Mouse (Mus musculus) left cerebral cortex, adult 11 months (tissue): Measurements from ENCODE around the gene Pyurf.

ENCODE experiments used
- DNase-seq: peaks from one replicate; pipeline ENCODE4 v3.0.0; 2022; ENCODE audit warnings: low spot score

The Pyurf gene

DNA sequence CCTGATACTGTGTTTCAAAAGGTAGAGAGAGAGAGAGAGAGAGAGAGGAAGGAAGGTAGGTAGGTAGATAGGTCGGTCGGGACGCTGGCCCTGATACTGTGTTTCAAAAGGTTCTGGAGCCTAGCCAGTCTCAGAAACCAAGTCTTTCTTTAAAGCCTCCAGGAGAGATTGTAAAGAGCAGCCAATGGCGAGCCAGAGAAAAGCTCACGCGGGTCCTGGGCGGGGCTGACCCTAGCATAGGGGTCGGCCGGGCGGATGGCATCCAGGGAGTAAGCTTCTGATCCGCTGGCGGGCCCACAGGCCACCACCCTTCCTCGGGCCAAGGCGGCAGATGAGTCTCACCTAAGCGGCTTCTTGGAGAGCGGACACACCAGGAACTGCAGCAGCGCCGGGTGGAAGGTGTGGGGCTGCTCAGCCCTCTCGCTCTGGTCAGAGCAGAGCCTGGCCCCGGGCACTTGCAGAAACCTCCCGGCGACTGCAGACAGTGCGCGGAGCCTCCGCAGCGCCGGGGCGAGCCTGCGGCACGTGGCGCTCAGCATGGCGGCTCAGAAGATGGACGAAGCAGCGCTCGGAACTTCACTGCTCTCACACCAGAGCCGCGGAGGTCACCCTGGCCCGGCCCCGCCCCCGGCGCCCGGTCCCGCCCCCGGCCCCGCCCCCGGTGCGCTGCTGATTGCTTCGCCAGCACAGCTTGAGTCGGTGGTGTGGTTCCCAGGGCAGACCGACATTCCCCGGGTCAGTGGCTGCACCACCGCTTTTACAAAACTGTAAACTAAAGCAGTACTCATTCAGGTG, at the start of gene Pyurf:
Gene Pyurf (minus strand): TSS at position 612 of the 795 bp plus-strand sequence.
- DNase-seq: peak; percentile 80

GRCm38 (mm10) chr6:57721347-57721746, 29.5 kb upstream of the Pyurf start:
- no peak for DNase-seq

- no peak for DNase-seq
These were observed 19.8 kb upstream of the Pyurf start for GRCm38 (mm10) chr6:57711726-57712125.

GRCm38 (mm10) chr6:57706721-57707120, 14.8 kb upstream of the Pyurf start:
- no peak for DNase-seq

GRCm38 (mm10) chr6:57703703-57704102, 11.8 kb upstream of the Pyurf start:
- DNase-seq: no peak

DNA sequence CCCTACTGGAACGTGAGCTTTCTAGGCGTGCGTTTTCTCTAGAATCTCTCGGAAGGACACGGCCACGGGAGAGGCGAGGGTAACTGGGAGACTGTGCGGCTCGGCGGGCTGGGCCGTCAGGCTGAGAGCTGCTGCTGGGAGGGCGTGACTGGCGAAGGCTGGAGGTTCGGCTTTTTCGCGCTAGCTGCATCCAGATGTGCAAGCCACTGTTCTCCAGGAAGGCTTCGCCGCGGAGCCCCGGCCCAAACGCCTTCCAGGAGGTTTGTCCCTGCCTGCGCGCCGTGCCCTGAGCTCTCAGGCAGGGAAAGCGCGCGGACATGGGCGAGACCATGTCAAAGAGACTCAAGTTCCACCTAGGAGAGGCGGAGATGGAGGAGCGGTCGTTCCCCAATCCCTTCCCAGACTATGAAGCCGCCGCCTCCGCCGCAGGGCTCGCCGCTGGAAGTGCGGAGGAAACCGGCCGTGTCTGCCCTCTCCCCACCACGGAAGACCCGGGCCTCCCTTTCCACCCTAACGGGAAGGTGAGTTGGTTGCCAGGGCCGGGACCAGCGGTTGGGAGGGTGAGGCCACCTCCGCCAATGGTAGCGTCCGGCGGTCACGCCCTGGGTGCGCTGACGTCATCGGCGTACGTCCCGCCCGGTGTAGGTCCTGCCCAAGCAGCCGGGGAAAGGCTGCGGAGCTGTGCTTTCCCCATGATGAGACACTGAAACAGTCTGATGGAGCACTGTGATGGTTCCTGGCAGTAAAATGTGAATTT, 11.0 kb upstream of the Pyurf start:
- DNase-seq: peak; percentile 93

DNA sequence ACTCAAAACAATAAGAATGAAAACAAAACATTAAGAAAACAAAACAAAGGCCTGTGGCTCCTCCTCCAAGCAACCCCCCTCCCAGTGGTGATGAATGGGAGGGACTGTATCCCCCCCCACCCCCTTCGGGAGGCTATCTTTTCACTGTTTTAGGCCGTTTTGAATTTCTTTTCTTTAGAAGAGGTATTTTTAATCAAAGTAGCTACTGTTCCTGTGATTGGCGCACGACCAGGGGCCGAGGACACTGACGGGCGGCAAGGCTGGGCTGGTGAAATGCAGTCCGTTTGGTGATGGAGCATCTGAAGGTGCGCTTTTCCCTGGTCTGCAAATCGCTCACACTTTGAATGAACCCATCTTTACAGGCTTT, 10.5 kb upstream of the Pyurf start, which contains the start of gene Lancl2:
Gene Lancl2 (plus strand): TSS at position 165 of the 367 bp plus-strand sequence.
- no peak for DNase-seq

GRCm38 (mm10) chr6:57701686-57702085, 9.8 kb upstream of the Pyurf start:
- no peak for DNase-seq

- no peak for DNase-seq
These were observed 1.2 kb upstream of the Pyurf start for GRCm38 (mm10) chr6:57693116-57693515.

- DNase-seq: no peak
These were observed 7.7 kb downstream of the Pyurf start for GRCm38 (mm10) chr6:57684156-57684555.

DNA sequence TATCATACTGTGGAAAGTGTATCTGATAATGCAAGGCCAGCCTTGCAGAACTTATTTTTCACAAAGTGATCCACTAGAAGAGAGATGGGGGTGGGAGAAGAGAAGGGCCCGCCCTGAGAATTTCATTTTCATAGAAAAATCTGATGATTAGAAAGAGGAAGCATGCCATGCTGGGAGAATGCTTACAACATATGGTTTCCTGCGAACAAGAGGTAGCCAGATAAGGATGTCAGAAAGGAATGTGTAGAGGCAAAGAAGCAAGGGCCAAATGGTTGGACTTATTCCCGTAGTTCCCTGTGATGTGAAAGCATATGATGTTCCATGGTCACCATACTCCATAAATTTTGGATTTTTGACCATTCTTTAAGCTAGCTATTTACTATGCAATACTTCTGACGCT, 30.6 kb downstream of the Pyurf start:
- no peak for DNase-seq

DNA sequence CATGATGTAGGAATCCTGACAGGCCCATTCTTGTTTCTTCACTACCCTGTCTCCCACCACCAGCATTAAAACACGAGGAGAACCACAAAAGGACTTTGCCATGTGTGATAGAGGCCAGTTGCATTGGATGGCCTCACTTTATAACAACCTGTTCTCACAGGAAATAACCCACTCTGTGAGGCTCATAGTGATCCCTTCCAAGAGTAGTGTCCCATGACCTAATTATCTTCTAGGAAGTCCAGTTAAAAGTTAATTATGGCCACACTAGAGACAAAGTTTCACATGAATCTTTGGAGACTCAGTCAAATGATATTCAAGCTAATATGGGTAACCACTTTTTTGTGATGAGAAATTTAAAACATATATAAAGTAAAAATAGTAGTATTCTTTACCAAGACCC, 44.6 kb downstream of the Pyurf start:
- DNase-seq: no peak

- peak; percentile 40 for DNase-seq
These were observed 50.1 kb downstream of the Pyurf start for GRCm38 (mm10) chr6:57641789-57642188.

DNA sequence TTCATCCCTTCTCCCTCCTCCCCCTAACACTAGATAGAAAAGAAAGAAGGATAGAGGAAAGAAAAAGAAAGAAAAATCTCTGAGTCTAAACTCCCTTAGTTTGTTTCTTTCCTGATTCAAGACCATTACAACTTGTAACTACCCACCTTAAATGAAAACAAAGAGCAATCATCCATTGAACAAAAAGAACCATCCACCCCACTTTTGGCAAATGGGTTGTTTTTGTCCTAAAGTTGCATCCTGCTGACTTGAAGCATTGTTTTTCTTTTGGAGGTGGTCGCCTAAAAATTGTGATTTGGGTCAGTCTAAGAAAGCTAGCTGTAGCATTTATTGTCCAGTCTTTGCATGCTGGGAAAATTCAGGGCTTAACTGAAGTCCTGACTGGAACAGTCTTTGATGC, 52.3 kb downstream of the Pyurf start:
- DNase-seq: no peak
